Mouse (Mus musculus) ovary, postnatal 10 days (tissue): ENCODE measurements at regions not wholly inside any gene's neighbourhood (a gene's known extent, or its start where the extent isn't known, plus 50 kb on each side); places are given as distances from the start of the nearest gene placed in this dataset.

Source experiments
- DNase-seq: peaks from one replicate; pipeline ENCODE4 v3.0.0; 2022; ENCODE audit warnings: low spot score

GRCm38 (mm10) chr15:51103948-51104347 lies 2780.8 kb upstream of the Gm7489 start:
- DNase-seq: no peak

GRCm38 (mm10) chr15:51104362-51104761 lies 2780.3 kb upstream of the Gm7489 start:
- DNase-seq: no peak

- DNase-seq: no peak
Measured at GRCm38 (mm10) chr15:51104796-51105195, 2779.9 kb upstream of the Gm7489 start.

GRCm38 (mm10) chr15:51105359-51106008 lies 2779.2 kb upstream of the Gm7489 start:
- no peak for DNase-seq

GRCm38 (mm10) chr15:51110186-51110585 lies 2774.5 kb upstream of the Gm7489 start:
- no peak for DNase-seq

GRCm38 (mm10) chr15:51125896-51126295 lies 2758.8 kb upstream of the Gm7489 start:
- DNase-seq: no peak

- DNase-seq: no peak
Measured at GRCm38 (mm10) chr15:51131017-51131416, 2753.7 kb upstream of the Gm7489 start.

- no peak for DNase-seq
Measured at GRCm38 (mm10) chr15:51136121-51136520, 2748.6 kb upstream of the Gm7489 start.

- no peak for DNase-seq
Measured at GRCm38 (mm10) chr15:51139507-51139906, 2745.2 kb upstream of the Gm7489 start.

- DNase-seq: no peak
Measured at GRCm38 (mm10) chr15:51173976-51174620, 2710.6 kb upstream of the Gm7489 start.

- DNase-seq: no peak
Measured at GRCm38 (mm10) chr15:51176466-51176865, 2708.2 kb upstream of the Gm7489 start.

GRCm38 (mm10) chr15:51189134-51189533 lies 2695.6 kb upstream of the Gm7489 start:
- DNase-seq: no peak

GRCm38 (mm10) chr15:51197466-51198158 lies 2687.1 kb upstream of the Gm7489 start:
- no peak for DNase-seq

- DNase-seq: no peak
Measured at GRCm38 (mm10) chr15:51203351-51203750, 2681.4 kb upstream of the Gm7489 start.

GRCm38 (mm10) chr15:51206050-51206449 lies 2678.7 kb upstream of the Gm7489 start:
- DNase-seq: no peak

GRCm38 (mm10) chr15:51206773-51207172 lies 2677.9 kb upstream of the Gm7489 start:
- DNase-seq: no peak

GRCm38 (mm10) chr15:51234873-51235272 lies 2649.8 kb upstream of the Gm7489 start:
- DNase-seq: no peak

- DNase-seq: no peak
Measured at GRCm38 (mm10) chr15:51244596-51244995, 2640.1 kb upstream of the Gm7489 start.

GRCm38 (mm10) chr15:51247259-51247658 lies 2637.4 kb upstream of the Gm7489 start:
- no peak for DNase-seq

- DNase-seq: no peak
Measured at GRCm38 (mm10) chr15:51248034-51248788, 2636.5 kb upstream of the Gm7489 start.

GRCm38 (mm10) chr15:51248789-51249040 lies 2636.0 kb upstream of the Gm7489 start:
- no peak for DNase-seq

GRCm38 (mm10) chr15:51254143-51254542 lies 2630.6 kb upstream of the Gm7489 start:
- no peak for DNase-seq

- DNase-seq: no peak
Measured at GRCm38 (mm10) chr15:51255203-51255615, 2629.5 kb upstream of the Gm7489 start.
